Mouse (Mus musculus) forebrain, embryonic 11.5 days (tissue): ENCODE measurements around the gene Abhd5. TPM values are rescaled to one million over a fixed set of nuclear protein-coding genes. Genes with fewer than 3 reads are reported as not detected.
A peak's percentile ranks its signal among the peaks of the same experiment; 100 is the strongest.

Experiments
- ATAC-seq: fragments of 200-750 bp; cut with Nextera tagmentation; replicated peaks from 2 replicates; pipeline ENCODE4 v1.8.0; 2017; ENCODE audit warnings: moderate TSS enrichment; ENCODE audit not compliant: low FRiP score
- DNase-seq: peaks from one replicate; pipeline ENCODE4 v3.0.0-alpha.2; 2017; ENCODE audit warnings: low spot score
- H3K27ac ChIP-seq: fragments of 300-500 bp; sonication (generic); 2 replicates; pipeline ENCODE4 v1.5.1; 2014; ENCODE audit warnings: low read depth, low read length
- H3K27me3 ChIP-seq: fragments of 300-500 bp; sonication (generic); 2 replicates; pipeline ENCODE4 v1.6.1; 2014; ENCODE audit warnings: mild to moderate bottlenecking, low read length, mixed read lengths; ENCODE audit not compliant: control insufficient read depth, insufficient read depth
- H3K36me3 ChIP-seq: fragments of 300-500 bp; sonication (generic); 2 replicates; pipeline ENCODE4 v1.6.1; 2014; ENCODE audit warnings: mild to moderate bottlenecking, low read length, moderate library complexity, mixed read lengths; ENCODE audit not compliant: control insufficient read depth, insufficient read depth
- H3K4me1 ChIP-seq: fragments of 300-500 bp; sonication (generic); replicated peaks from 2 replicates; pipeline ENCODE4 v1.6.1; 2014; ENCODE audit warnings: low read length, mixed read lengths; ENCODE audit not compliant: control insufficient read depth, insufficient read depth
- H3K4me2 ChIP-seq: fragments of 300-500 bp; sonication (generic); 2 replicates; pipeline ENCODE4 v1.6.1; 2014; ENCODE audit warnings: low read depth, mild to moderate bottlenecking, low read length, moderate library complexity, mixed read lengths; ENCODE audit not compliant: severe bottlenecking
- H3K4me3 ChIP-seq: fragments of 300-500 bp; sonication (generic); 2 replicates; pipeline ENCODE4 v1.5.1; 2014; ENCODE audit warnings: low read depth, low read length
- H3K9ac ChIP-seq: fragments of 300-500 bp; sonication (generic); 2 replicates; pipeline ENCODE4 v1.6.1; 2014; ENCODE audit warnings: low read length
- H3K9me3 ChIP-seq: fragments of 300-500 bp; sonication (generic); 2 replicates; pipeline ENCODE4 v1.6.1; 2016; ENCODE audit warnings: low read length, mixed read lengths; ENCODE audit not compliant: control insufficient read depth
- WGBS: fragments of 180-500 bp; shearing (Covaris S2); extraction: QIAGEN DNeasy Blood & Tissue Kit; methylation state at CpG from one replicate; pipeline ENCODE4 v1.1.7; 2014; 5-methylcytosine and 5-hydroxymethylcytosine counted together
- polyA plus RNA-seq: library from polyadenylated mRNA; unstranded; fragments of >200 nt; fragmentation: Nextera tagmentation; extraction: Ambion mirVana; gene quantifications from 2 replicates; pipeline ENCODE4 v1.2.1, GENCODE M21; 2014

The Abhd5 gene
- polyA plus RNA-seq, 1 experiment from 2014 or later = 19.7 TPM

DNA sequence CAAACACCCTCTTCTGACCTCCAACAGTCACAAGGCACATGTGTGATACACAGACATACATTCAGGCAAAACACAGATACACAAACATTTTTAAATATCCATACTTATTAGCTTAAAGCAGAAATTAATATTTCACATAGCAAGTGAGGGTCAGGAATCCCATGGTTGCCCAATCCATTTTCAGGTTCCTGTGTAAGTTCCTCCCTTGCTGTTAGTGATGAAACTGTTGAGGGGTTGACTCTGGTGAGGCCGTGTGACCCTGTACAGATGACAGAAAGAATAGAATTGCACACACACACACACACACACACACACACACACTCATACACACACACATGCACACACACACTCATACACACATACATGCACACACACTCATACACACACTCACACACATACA lies 63.2 kb downstream of the Abhd5 start:
- no peaks in the 10 kb centered on the region for H3K9me3 ChIP-seq
- no peaks in the 10 kb centered on the region for H3K36me3 ChIP-seq
- H3K4me1 ChIP-seq = 0 out of 2 replicates have a peak, but pooled peaks cover 3% of the 10 kb centered on the region
- no peak overlapping the region for H3K27ac ChIP-seq
- H3K4me3 ChIP-seq = no peak overlapping the region
- no peak for DNase-seq
- ATAC-seq = no peak
- WGBS = 96% methylated on average over 1 of the region's 1 CpGs
- H3K9ac ChIP-seq = no peak overlapping the region
- H3K27me3 ChIP-seq = no peaks in the 10 kb centered on the region
- H3K4me2 ChIP-seq = no peak overlapping the region

DNA sequence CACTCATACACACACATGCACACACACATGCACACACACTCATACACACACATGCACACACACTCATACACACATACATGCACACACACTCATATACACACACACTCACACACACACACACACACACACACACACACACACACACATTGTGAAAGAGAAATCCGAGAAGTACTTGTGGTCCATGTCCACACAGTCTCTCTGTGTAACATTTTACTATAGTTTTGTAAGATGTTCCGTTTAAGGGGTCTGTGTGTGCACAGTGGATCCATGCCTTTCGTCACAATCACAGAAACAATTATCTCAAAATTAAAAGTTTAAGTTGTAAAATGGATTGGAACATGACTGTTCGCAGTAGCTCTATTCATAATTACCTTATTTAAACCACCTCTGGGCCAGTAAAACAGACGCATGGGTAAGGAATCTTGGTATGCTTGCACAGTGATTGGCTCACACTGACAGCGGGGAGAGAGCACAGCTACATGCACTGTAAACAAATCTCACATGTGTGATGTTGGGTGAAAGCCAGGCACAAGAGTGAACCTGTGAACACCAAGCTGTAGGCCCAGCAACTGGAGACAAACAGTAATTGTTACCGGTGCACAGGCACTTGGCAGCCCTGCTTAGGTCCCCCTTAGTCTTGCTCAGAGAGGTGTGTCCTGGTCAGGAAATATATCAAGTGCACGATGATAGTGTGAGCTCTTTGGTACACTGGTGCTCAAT lies 63.8 kb downstream of the Abhd5 start:
- H3K4me2 ChIP-seq = no peak overlapping the region
- no peaks in the 10 kb centered on the region for H3K36me3 ChIP-seq
- ATAC-seq (no peak), DNase-seq (no peak)
- H3K27ac ChIP-seq = no peak overlapping the region
- H3K9me3 ChIP-seq = no peaks in the 10 kb centered on the region
- H3K27me3 ChIP-seq = no peaks in the 10 kb centered on the region
- 0 out of 2 replicates have a peak, but pooled peaks cover 3% of the 10 kb centered on the region for H3K4me1 ChIP-seq
- no peak overlapping the region for H3K9ac ChIP-seq
- 89% methylated on average over 8 of the region's 8 CpGs for WGBS
- no peak overlapping the region for H3K4me3 ChIP-seq

DNA sequence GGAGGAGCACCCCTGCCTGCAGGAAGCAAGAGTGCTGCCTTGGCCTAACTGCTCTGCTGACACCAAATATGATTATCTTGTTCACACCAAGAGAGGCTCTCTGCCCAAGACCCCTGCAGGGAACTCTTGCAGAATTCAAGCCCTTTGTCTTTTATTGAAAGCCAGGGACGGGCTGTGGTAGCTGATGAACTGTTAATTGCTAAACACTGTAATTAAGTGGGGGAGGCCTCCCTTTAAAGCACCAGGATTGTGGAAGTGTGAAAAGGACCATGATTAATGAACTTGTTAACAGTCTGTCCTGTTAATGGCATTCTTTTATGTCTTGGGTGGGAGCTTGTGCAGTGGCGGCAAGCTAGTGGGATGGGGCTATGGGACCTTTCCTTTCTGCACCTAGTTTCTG lies 65.2 kb downstream of the Abhd5 start:
- Histone ChIP-seq H3K27ac (no peak overlapping the region), H3K36me3 (no peaks in the 10 kb centered on the region), H3K4me2 (no peak overlapping the region), H3K27me3 (peaks cover 3% of the 10 kb centered on the region; the same call in 1 of the 2 replicates), H3K4me1 (0 out of 2 replicates have a peak, but pooled peaks cover 3% of the 10 kb centered on the region), H3K9ac (no peak overlapping the region), H3K4me3 (no peak overlapping the region), H3K9me3 (no peaks in the 10 kb centered on the region)
- 12% methylated on average over 2 of the region's 2 CpGs for WGBS
- DNase-seq = no peak
- peak; percentile 69 for ATAC-seq

GRCm38 (mm10) chr9:122420195-122420756 lies 68.9 kb downstream of the Abhd5 start:
- H3K36me3 ChIP-seq = no peaks in the 10 kb centered on the region
- WGBS = 81% methylated on average over 5 of the region's 5 CpGs
- H3K27ac ChIP-seq = no peak overlapping the region
- no peak for DNase-seq
- no peak overlapping the region for H3K4me3 ChIP-seq
- peaks cover 3% of the 10 kb centered on the region; the same call in 1 of the 2 replicates for H3K27me3 ChIP-seq
- H3K4me2 ChIP-seq = no peak overlapping the region
- no peaks in the 10 kb centered on the region for H3K9me3 ChIP-seq
- H3K4me1 ChIP-seq = 0 out of 2 replicates have a peak, but pooled peaks cover 3% of the 10 kb centered on the region
- H3K9ac ChIP-seq = no peak overlapping the region
- no peak for ATAC-seq

DNA sequence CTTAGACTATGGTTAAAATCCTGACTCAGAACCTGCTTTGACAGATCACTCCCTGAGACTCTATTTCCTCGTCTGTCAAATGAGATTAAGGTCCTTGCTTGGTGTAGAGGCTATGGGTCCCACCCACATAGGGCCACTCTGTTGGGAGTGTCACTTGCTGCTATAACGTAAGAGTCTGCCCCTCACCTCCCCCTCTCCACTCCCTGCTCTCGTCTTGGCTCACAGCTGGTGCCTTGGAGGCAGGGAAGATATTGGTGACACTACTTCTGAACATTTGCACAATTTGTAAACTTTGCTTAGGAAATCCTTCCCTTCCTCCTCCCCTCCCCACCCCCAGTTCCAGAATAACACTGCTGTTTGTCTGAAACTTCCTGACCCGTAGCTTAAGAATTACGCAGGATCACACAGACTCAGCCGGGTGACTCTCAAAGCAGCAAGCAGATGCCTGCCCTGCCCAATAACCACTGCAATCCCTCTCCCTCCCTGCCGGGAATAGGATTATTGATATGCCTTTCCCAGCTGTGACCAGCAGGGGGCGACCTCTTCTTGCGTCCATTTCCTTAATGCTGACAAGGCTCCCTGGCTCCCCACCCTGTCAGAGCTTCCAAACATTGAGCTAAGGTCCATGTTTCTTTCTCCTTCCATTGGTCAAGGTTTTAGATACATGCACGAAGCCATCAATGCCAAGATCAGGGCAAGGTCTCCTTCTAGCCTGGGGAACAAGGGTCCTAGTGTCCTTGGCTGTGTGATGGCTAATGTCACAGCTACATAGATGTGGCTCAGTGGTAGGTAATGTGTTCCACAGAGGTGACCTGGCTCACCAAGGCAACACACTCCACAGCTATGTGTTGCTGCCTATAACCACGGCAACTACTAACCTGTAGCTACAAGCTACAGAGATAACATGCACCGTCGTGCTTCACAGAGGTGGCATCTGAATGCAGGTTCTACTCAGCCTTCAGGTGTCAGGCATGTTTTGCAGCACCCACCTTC lies 69.7 kb downstream of the Abhd5 start:
- Histone ChIP-seq H3K27ac (no peak overlapping the region), H3K4me3 (no peak overlapping the region), H3K4me1 (0 out of 2 replicates have a peak, but pooled peaks cover 3% of the 10 kb centered on the region), H3K9me3 (no peaks in the 10 kb centered on the region), H3K36me3 (no peaks in the 10 kb centered on the region), H3K27me3 (peaks cover 3% of the 10 kb centered on the region; the same call in 1 of the 2 replicates), H3K4me2 (no peak overlapping the region), H3K9ac (no peak overlapping the region)
- ATAC-seq (peak; percentile 31; the same call in 1 of the 2 replicates), DNase-seq (peak; percentile 90)
- 25% methylated on average over 13 of the region's 13 CpGs for WGBS

GRCm38 (mm10) chr9:122421911-122422310 lies 70.5 kb downstream of the Abhd5 start:
- WGBS = 88% methylated on average over 8 of the region's 8 CpGs
- no peak overlapping the region for H3K9ac ChIP-seq

GRCm38 (mm10) chr9:122422706-122423105 lies 71.3 kb downstream of the Abhd5 start:
- no peaks in the 10 kb centered on the region for H3K4me1 ChIP-seq
- H3K36me3 ChIP-seq = no peaks in the 10 kb centered on the region
- H3K4me2 ChIP-seq = no peak overlapping the region
- H3K9ac ChIP-seq = no peak overlapping the region
- 88% methylated on average over 14 of the region's 14 CpGs for WGBS
- DNase-seq (no peak), ATAC-seq (no peak)
- no peak overlapping the region for H3K4me3 ChIP-seq
- H3K9me3 ChIP-seq = no peaks in the 10 kb centered on the region
- no peak overlapping the region for H3K27ac ChIP-seq
- peaks cover 3% of the 10 kb centered on the region; the same call in 1 of the 2 replicates for H3K27me3 ChIP-seq

More at GRCm38 (mm10) chr9:122421911-122422310, 70.5 kb downstream of the Abhd5 start:
- ATAC-seq = no peak
- H3K36me3 ChIP-seq = no peaks in the 10 kb centered on the region
- DNase-seq = no peak
- H3K4me3 ChIP-seq = no peak overlapping the region
- no peak overlapping the region for H3K27ac ChIP-seq
- H3K9me3 ChIP-seq = no peaks in the 10 kb centered on the region
- 0 out of 2 replicates have a peak, but pooled peaks cover 2% of the 10 kb centered on the region for H3K4me1 ChIP-seq
- H3K27me3 ChIP-seq = peaks cover 3% of the 10 kb centered on the region; the same call in 1 of the 2 replicates
- H3K4me2 ChIP-seq = no peak overlapping the region

GRCm38 (mm10) chr9:122423146-122423545 lies 71.7 kb downstream of the Abhd5 start:
- no peaks in the 10 kb centered on the region for H3K36me3 ChIP-seq
- H3K9me3 ChIP-seq = no peaks in the 10 kb centered on the region
- no peak overlapping the region for H3K27ac ChIP-seq
- H3K4me2 ChIP-seq = no peak overlapping the region
- no peak for DNase-seq
- peaks cover 3% of the 10 kb centered on the region; the same call in 1 of the 2 replicates for H3K27me3 ChIP-seq
- ATAC-seq = no peak
- H3K4me3 ChIP-seq = no peak overlapping the region
- no peaks in the 10 kb centered on the region for H3K4me1 ChIP-seq
- 63% methylated on average over 6 of the region's 6 CpGs for WGBS
- no peak overlapping the region for H3K9ac ChIP-seq
